Mouse (Mus musculus) retina, adult 2 months (tissue): ENCODE data around the gene Tns4.

ENCODE experiments used
- DNase-seq: peaks from one replicate; pipeline ENCODE4 v3.0.0-alpha.2; 2012; ENCODE audit warnings: low read depth, low spot score

Gene Tns4

GRCm38 (mm10) chr11:99118420-99118819 lies 29.3 kb upstream of the Tns4 start:
- no peak for DNase-seq

- no peak for DNase-seq
These were observed 28.8 kb upstream of the Tns4 start for GRCm38 (mm10) chr11:99117907-99118306.

- no peak for DNase-seq
These were observed 26.8 kb upstream of the Tns4 start for GRCm38 (mm10) chr11:99115940-99116339.

- no peak for DNase-seq
These were observed 24.0 kb upstream of the Tns4 start for GRCm38 (mm10) chr11:99113111-99113510.

- DNase-seq = no peak
These were observed 23.6 kb upstream of the Tns4 start for GRCm38 (mm10) chr11:99112700-99113099.

- no peak for DNase-seq
These were observed 22.5 kb upstream of the Tns4 start for GRCm38 (mm10) chr11:99111631-99112030.

- no peak for DNase-seq
These were observed 22.0 kb upstream of the Tns4 start for GRCm38 (mm10) chr11:99111155-99111554.

- no peak for DNase-seq
These were observed 21.4 kb upstream of the Tns4 start for GRCm38 (mm10) chr11:99110370-99111110.

GRCm38 (mm10) chr11:99108296-99108695 lies 19.2 kb upstream of the Tns4 start:
- no peak for DNase-seq

- DNase-seq = no peak
These were observed 17.0 kb upstream of the Tns4 start for GRCm38 (mm10) chr11:99105981-99106726.

- DNase-seq = no peak
These were observed 15.7 kb upstream of the Tns4 start for GRCm38 (mm10) chr11:99104609-99105410.

- DNase-seq = no peak
These were observed 13.6 kb upstream of the Tns4 start for GRCm38 (mm10) chr11:99102575-99103270.

GRCm38 (mm10) chr11:99101693-99102092 lies 12.6 kb upstream of the Tns4 start:
- no peak for DNase-seq

GRCm38 (mm10) chr11:99100215-99100614 lies 11.1 kb upstream of the Tns4 start:
- no peak for DNase-seq

- no peak for DNase-seq
These were observed 10.4 kb upstream of the Tns4 start for GRCm38 (mm10) chr11:99099516-99099915.

GRCm38 (mm10) chr11:99098924-99099323 lies 9.8 kb upstream of the Tns4 start:
- DNase-seq = no peak

- DNase-seq = no peak
These were observed 8.1 kb upstream of the Tns4 start for GRCm38 (mm10) chr11:99096996-99097774.

- no peak for DNase-seq
These were observed 7.3 kb upstream of the Tns4 start for GRCm38 (mm10) chr11:99096417-99096816.

GRCm38 (mm10) chr11:99095759-99096158 lies 6.7 kb upstream of the Tns4 start:
- no peak for DNase-seq

GRCm38 (mm10) chr11:99094911-99095676 lies 6.0 kb upstream of the Tns4 start:
- DNase-seq = no peak
